Mouse (Mus musculus): Measurements from ENCODE around the gene Nmur1.

GRCm38 (mm10) chr1:86470519-86471181 is 44.6 kb upstream of the Nmur1 start:
- TF ChIP-seq CTCF (IDR thresholded peaks at IDR 0.05; ENCODE audit: control insufficient read depth, insufficient read depth, insufficient read length) (no peak), MAX (IDR thresholded peaks at IDR 0.05) (peak; percentile 47)
